Mouse (Mus musculus) heart, postnatal 25 days (tissue): Measurements from ENCODE around the gene Adora1. TPM values are rescaled to one million over a fixed set of nuclear protein-coding genes. Genes with fewer than 3 reads are reported as not detected.
"Not testable (repeated sequence)": the region's sequence is repeated elsewhere in the genome, so short reads cannot be mapped to it uniquely, and the experiment has no call there.

Source experiments
- DNase-seq: peaks from one replicate; pipeline ENCODE4 v3.0.0; 2022; ENCODE audit warnings: low spot score
- intact Hi-C: fragments of 180-260 bp; cut with DNase I; formaldehyde crosslinking; loops from one replicate; pipeline ENCODE4 v1.15.1; 2025
- total RNA-seq, 2 experiments: library from RNA; stranded (reverse); gene quantifications; 2 replicates each; pipeline ENCODE4 v1.2.3; 2021

The Adora1 gene
- 10 to 100 TPM; 15.5 to 20.5 TPM for total RNA-seq

DNA sequence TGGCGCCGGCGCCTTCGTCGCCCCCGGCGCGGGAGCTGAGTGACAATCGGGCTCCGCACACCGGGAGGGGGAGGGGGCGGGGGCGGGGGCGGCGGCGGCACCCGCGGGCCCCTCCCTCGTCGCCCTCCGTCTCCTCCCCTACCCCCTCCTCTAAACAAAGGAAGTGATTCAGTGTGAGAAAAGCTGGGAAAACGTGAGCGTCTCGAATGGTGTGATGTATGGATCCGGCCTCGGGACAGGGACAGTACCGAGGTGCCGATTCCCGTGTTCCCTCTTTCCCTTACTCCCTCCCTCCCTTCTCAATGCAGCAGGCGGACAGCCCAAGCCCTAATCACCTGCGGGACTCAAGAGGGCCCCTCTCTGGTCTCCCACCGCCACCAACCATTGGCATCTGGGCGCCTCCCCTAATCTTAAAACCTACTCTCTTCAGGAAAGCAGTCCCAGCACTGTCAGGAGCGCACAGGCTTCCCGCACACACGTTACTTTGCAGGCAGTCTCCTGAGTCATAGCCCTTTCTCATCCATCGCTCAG, at the start of gene Adora1:
TSS of gene Adora1 (minus strand) at position 41 of the 531 bp plus-strand sequence.
- intact Hi-C loops, result no loop called here
- DNase-seq, result no peak

DNA sequence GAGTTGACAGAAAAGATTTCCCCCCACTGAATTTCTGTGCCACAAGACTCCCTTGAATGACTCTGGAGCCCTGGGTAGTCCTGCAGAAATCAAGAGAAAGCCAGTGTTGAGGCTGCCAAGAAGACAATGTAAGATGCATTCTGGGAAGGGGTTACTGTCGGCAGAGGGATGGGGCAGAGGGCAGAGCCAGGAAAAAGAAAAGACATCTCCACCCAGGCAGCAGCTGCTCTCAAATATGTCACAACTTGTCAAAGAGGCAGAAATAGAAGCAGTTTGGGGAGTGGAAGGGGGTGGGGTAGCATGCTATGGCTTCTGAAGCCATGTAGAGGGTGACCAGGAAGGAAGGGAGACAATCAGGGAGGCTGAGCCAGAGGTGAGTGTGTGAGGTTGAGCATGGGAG, 47.9 kb upstream of the Adora1 start:
- intact Hi-C loops, result no loop called here

DNA sequence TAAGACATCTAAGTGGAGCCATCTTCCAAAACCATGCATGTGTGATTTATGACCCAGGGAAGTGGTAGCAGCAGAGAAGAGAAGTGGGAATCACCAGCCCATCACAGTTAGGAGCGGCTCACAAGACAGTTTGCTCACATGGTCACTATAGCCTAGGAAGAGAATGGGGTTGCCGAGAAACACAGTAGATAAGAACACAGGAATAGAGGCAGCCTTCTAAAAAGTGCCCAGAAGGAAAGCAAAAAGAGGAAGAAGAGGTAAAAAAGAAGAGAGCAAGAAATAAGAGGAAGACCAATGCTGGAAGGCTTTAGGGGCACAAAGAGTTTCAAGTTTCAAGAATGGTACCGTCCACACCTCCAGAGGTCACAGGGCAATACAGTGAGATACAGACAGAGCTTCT, 47.1 kb upstream of the Adora1 start:
- intact Hi-C loops, result no loop called here
- DNase-seq, result no peak

More for the DNA sequence above, 47.9 kb upstream of the Adora1 start:
- DNase-seq, result no peak

DNA sequence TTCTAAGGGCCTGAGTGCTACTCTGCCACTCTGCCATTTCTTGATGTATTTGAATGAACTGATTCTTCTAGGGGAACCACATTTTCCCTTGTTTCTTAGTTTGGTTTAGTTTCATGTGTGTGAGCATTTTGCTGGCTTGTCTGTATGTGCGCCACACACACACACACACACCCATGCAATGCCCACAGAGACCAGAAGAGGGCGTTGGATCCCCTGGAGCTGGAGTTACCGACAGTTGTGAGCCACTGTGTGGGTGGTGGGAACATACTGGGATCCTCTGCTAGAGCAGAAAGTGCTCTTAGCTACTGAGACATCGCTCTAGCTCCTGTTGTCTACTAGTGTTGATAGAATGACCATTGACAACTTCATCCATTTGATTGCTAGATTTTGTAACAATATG, 46.3 kb upstream of the Adora1 start:
- no peak for DNase-seq
- intact Hi-C loops, result no loop called here

DNA sequence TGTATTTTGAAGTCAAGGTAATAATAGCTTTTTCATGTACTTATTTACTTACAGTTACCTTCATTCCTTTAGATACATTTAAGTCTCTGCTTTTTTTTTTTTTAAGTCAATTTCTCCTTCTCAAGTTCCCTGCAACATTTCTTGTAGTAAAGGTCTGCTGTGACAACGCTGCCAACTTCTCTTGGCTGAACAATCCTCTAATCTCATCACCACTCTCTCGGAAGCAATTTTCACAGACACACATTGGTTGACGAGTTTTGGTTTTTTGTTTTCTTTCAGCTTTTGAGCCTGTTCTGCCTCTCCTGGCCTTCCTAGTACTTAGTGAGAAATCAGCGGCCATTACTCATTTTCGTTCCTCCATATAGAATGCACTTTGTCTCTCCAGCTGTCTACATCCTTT, 44.9 kb upstream of the Adora1 start:
- intact Hi-C loops, result no loop called here
- DNase-seq, result no peak

DNA sequence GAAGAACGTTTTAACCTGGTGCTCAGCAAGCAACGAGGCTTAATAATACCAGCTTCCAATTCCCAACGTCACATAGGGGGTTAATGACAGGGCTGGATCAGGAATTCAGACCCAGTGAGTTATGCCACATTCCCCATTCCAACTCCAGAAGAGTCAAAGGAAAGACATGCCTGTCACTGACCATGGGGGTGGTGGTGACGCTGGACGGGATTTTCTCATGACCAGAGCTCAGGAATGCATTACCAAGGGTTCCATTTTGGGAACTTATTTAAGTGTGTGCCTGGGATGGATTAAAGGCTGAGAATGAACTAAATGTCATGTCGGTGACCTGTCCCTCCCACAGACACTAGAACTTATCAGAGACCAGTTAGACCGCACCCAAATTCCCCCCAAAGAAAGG, 41.6 kb upstream of the Adora1 start:
- DNase-seq, result no peak
- intact Hi-C loops, result no loop called here

DNA sequence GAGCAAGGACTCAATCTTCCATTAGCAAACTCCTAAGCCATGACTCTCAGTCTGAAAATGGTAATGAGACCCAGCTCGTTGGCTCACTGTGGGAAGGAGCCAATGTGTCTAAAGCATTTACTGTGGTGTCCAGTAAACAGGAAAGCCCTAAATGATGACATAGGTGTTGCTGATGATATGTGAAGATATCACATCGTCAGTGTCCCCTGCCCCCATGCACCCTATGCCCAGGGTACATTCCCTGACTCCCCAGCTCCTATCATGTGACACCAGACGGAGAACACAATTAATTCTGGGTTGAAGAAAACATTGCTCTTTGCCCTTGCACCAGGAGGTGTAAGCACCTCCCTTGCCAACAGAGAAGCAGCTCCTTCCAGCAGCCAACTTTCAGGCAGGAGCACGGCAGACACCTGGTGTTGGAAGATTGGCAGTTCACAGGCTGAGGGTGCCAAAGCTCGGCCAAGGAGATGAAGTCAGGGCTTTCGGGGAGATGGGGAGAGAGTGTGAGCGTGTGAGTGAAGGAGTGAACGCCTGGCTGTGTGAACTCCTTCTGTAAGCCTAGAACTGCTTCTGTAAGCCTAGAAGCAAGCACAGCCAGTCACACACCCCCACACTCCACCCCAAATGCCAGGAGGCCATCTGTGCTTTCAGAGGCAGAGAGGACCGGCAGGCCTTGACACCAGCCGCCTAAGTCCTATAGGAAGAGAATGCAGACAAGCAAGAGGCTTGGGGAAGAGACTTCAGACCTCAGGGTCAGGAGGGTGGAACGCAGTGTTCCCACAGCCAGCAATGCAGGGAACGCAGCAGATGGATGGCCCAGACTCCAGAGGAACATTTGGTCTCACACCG, 40.6 kb upstream of the Adora1 start:
- no peak for DNase-seq
- intact Hi-C loops, result no loop called here

DNA sequence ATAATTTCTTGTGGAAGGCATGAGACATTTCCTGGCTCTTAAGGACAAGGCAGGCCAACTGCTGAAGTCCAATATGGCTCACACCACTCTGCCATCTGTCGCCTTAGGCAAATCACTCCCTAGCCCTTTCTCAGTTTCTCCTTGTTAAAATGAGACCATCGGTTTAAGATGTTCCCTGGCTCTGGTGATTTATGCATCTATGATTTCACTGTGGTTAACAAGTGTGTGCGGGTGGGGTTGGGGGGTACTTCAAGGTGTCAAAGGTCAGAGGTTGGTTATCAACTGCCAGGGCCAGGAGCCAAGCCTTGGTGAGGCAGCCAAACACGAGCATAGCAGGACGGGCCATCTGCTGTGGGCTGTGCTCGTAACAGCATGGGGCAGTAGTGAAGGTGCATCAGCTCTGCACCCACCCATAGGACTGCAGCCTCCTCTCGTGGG, 39.3 kb upstream of the Adora1 start:
- intact Hi-C loops, result no loop called here
- no peak for DNase-seq

DNA sequence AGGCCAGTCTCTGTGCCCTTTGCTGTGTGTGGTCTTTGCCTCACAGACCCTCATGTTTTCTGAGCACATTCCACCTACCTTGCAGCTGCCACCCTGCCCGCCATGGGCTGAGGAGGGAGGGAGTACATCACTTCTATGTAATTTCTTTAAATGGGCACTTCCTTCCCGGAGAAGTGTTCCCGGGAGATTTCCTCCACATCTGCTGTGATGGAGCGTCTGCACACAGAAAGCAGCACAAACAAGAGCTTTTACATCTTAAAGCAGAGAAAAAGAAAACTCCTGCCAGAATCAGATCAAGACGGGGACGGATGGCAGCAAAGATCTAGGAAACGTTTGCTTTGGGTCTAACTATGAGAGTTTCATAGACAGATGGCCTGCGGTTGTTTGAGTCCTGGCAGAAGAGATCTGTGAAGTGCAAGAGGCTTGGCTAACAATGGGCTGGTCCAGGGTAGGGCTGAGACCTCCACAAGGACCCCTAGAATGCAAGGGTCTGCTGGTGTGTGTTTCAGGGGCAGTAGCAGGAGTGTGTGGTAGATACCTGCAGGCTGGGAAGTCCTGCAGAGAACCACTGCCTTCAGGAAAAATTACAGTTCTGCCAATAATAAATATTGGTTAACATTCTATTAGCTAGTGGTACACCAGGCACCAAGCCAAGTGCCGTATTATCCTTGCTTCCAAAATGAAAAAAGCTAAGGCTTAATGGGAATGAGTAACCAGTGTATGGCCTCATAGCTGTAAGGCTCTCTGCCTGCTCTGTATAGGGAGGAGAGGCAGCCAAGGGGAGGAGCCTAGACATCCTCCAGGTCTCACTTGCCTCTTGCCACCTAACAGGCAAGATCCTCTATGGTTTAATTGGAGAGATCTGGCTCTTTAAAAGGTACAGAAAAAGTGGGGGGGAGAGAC, 38.5 kb upstream of the Adora1 start:
- no peak for DNase-seq
- intact Hi-C loops, result no loop called here

DNA sequence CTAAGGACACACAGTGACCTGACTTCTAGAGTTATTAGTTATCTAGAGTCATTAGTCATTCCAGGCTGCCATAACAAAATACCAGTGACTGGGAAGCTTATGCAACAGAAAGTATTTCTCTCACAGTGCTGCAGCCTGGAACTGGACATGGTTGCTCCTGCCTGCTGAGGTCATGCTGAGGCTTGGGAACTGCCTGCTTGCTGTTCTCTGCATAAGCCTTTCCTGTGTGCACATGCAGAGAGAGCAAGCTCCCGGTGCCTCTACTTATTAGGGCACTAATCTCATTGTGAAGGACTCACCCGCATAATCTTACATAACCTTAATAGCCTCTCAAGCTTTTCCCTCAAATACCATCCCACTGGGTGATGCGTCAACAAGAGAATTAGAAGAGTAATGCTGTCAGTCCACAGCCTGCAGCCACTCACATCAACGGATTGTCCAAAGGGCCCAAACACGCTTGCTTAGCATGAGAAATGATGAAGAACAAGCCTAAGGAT, 37.6 kb upstream of the Adora1 start:
- intact Hi-C loops, result no loop called here
- DNase-seq, result no peak

DNA sequence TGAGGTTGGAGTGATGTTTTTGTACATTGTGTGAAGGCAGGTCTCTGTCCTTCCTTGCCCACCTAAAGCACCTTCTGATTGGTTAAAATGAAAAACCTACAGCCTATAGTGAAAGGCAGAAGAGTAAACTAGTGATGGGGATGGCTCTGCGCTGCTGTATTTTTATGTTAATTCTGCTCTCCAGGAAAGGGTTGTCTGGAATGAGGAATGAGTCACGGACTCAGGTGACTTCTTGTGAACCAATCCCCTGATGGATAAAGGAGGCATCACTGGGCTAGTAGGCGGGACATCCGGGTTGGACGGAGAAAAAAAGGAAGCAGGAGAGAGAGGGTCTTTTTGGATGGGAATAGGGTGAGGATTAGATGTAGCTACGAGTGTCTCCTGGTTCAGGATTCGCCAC, 34.8 kb upstream of the Adora1 start:
- intact Hi-C loops, result no loop called here
- no peak for DNase-seq

DNA sequence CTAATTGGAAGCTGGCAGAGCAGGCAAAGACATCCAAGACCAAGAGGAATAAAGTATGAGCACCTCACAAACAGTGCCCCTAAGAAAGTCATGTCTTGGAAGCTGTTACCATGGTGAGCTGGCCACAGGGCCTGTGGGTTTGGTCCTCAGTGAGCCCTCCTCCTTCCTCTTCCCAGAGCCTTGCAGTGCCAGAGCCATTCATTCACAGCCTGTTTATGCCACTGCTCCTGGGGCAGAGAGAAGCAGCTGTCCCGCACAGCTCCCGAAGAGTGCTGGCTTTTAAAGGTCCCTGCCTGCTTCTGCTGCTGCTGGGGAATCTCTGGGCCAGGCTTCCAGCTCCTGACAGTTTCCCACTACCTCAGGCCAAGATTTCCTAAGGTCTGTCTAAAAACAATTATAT, 30.6 kb upstream of the Adora1 start:
- intact Hi-C loops, result no loop called here
- DNase-seq, result no peak

DNA sequence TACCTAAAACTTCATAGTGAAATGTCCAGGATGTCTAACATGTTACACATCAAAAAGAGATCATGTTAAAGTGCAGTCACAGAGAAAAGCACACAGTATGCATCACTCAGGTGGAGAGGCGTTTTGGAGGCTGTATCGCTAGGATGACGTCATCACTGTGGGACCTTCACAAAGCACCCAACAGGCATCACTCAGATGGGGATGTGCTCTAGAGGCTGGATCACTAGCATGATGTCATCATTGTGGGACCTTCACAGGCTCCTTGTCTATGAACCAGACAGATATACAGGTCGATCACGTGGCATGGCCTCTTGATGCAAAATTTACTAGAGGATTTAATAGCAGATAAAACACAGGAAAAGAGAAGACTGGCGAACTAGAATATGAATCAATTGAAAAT, 29.1 kb upstream of the Adora1 start:
- DNase-seq, result no peak
- intact Hi-C loops, result no loop called here

DNA sequence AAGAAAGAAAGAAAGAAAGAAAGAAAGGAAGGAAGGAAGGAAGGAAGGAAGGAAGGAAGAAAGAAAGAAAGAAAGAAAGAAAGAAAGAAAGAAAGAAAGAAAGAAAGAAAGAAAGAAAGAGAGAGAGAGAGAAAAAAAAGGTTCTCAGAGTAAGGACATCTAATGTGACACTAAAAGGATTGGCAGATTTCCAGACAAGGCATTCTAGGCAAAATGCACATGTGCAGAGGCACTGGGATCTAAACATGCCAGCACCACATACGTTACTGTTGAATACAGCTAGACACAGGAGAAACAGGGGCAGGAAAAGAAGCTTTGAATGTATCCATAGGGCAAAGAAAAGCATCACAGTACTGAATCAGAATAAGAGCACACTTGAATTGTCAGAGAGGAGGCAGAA, 14.4 kb upstream of the Adora1 start:
- intact Hi-C loops, result loop anchor here (5.0 to 10.0 kb wide), 2 partner anchors 48 to 195 kb away; no protein-coding TSS in a partner anchor
- DNase-seq, result not testable (repeated sequence)

DNA sequence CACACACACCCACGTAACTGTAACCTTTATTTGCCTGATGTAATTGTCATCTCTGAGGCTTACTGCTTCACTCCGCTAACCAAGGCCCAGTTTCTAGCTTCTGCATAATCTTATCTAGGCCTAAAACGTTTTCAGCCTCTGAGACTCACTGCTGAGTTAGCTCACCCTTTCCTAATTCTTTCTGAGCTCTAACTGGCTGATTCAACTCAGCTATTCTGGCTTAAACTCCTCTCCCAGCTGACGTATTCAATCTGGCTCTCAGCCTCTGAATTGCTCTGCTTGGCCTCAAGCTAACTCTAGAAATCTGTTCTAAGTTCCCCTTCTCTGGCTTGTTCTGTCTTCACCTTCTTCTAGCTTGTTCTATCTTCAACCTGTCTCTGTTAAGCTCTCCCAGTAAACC, 11.4 kb upstream of the Adora1 start:
- intact Hi-C loops, result loop anchor here (5.0 to 10.0 kb wide), 2 partner anchors 51 to 192 kb away; no protein-coding TSS in a partner anchor
- DNase-seq, result no peak

DNA sequence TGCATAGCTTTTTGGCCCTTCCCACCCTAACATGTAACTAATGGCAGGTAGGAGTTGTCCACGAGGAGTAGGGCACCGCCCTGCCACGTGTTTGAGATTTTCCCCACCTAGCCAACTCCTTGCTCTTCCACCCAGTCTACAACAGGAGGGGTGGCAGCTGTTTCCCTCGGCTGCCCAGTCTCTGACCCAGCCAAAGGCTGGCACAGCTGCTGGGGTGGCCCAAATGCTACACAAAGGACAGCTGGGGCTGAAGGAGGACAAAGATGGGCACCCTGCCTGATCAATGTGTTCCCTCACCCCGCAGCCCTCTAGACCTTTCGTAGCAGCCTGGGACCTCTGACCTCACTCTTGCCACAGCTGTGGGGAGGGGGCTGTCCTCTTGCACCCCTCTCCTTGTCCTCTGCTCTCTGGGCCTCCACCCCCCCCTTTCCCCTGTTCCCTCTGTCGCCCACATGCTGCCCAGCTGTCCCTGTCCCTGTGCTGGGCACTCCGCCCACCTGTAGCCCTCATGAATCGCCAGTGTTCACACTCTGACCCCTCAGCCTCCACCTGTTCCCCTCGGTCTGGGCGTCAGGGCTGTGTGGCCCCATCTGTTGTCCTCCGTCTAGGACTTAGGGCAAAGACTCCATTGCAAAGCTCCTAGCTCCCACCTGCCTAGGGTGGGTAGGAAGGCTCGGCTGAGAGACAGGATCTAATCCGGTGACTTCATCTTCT, 9.9 kb upstream of the Adora1 start:
- DNase-seq, result no peak
- intact Hi-C loops, result loop anchor here (2.0 to 10.0 kb wide), 3 partner anchors 52 to 190 kb away; no protein-coding TSS in a partner anchor

DNA sequence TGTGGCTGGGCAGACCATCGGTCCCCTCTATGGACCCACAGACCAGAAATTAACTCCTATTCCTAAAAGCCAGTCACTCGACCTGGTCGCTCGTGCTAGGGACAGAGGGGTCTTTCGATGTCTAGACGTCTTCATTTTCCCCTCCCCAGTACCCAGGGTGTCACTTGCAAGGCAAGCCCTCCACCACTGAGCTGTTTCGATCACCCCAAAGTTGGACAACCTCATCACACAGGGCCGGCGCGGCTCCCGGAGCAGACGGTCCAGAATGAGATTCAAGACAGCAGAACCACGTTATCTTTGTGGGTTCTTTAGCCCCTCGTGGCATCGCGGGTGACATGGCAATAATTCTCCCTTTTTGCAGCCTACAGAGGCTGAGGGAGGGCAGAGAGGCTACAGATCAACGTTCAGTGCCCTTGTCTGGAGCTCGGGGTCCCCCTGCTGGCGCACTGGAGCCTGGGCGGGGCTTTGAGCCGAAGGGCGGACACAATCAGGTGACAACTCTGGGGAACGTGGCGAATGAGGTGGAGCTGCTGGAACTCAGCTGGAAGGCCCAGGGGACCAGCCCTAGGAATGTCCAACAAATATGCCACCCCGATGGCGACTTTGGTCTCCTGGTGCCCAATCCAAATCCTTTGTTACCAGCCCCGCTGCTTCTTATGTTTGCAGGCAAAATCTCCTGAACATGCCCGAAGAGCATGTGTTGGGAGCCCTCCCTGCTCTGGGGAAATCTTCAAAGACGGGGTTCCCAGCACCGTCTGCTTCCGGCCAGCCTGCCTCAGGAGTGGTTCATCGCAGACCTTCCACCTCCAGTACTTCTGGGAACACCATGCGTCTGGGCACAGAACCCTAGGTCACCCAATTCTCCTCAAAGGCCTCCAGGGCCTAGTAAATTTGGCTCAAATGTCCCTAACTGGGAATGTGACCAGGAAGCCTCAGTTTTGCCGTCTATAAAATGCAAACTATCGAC, 9.0 kb upstream of the Adora1 start:
- DNase-seq, result peak; percentile 73
- intact Hi-C loops, result loop anchor here (1.0 to 10.0 kb wide), 4 partner anchors 48 to 189 kb away; no protein-coding TSS in a partner anchor

DNA sequence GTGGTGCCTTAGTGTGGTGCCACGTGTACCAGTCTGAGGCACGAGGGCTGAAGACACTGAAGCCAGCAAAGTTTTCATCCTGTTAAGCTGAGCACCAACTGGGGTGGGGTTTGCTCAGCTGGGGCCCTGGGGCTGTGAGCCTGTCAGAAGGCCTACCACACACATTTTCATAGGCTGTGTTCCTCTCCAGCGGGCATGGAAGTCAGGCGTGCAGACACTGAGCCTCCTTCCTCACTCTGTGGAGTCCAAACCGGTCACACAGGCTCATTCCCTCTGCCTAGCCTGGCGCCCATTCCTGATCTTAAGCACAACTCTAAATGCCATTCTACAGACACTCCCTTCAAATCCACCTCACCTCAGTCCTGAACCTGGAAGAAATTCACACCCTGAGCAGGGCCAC, 8.3 kb upstream of the Adora1 start:
- intact Hi-C loops, result loop anchor here (10.0 kb wide), 1 partner anchor 189 kb away; no protein-coding TSS in a partner anchor
- DNase-seq, result no peak
